Mouse (Mus musculus): ENCODE results near the gene Cyba. TPM values are rescaled to one million over a fixed set of nuclear protein-coding genes. Genes with fewer than 3 reads are reported as not detected.

Cyba gene
- polyA plus RNA-seq, 1 experiment from 2014 or later = 153 TPM

- Histone ChIP-seq H3K4me3 (replicated peaks) (peak overlapping the region; percentile 64; the same call in 1 of the 2 replicates), H3K4me2 (peak overlapping the region; percentile 85), H3K9ac (no peak overlapping the region), H3K36me3 (peaks cover 36% of the 10 kb centered on the region), H3K27ac (0 out of 2 replicates have a peak overlapping the region, but pooled peaks have one; percentile 73), H3K27me3 (peaks cover 13% of the 10 kb centered on the region; the same call in 1 of the 2 replicates), H3K4me1 (replicated peaks) (peaks cover 47% of the 10 kb centered on the region), H3K9me3 (replicated peaks) (0 out of 2 replicates have a peak, but pooled peaks cover 4% of the 10 kb centered on the region)
- WGBS (ENCODE audit: insufficient replicate concordance) = 52% methylated on average over 11 of the region's 11 CpGs
- DNase-seq = no peak
- ATAC-seq (ENCODE audit: low read depth) = peak; percentile 19; the same call in 1 of the 2 replicates
These were observed 657 bp upstream of the Cyba start for GRCm38 (mm10) chr8:122433269-122433905.

- peak overlapping the region; percentile 85 for H3K4me2 ChIP-seq
- H3K4me3 ChIP-seq (replicated peaks) = peak overlapping the region; percentile 64
- 15% methylated on average over 18 of the region's 18 CpGs for WGBS (ENCODE audit: insufficient replicate concordance)
- DNase-seq (no peak), ATAC-seq (ENCODE audit: low read depth) (no peak; the same call in 1 of the 2 replicates)
- peak overlapping the region; percentile 74 for H3K9ac ChIP-seq
- peaks cover 35% of the 10 kb centered on the region for H3K4me1 ChIP-seq (replicated peaks)
- H3K9me3 ChIP-seq (replicated peaks) = 0 out of 2 replicates have a peak, but pooled peaks cover 4% of the 10 kb centered on the region
- peaks cover 13% of the 10 kb centered on the region; the same call in 1 of the 2 replicates for H3K27me3 ChIP-seq
- peak overlapping the region; percentile 73 for H3K27ac ChIP-seq
- peaks cover 28% of the 10 kb centered on the region for H3K36me3 ChIP-seq
These were observed 862 bp downstream of the Cyba start for GRCm38 (mm10) chr8:122431694-122432442.

- H3K4me1 ChIP-seq (replicated peaks) = peaks cover 33% of the 10 kb centered on the region
- peak overlapping the region; percentile 6 for H3K27ac ChIP-seq
- H3K9ac ChIP-seq = no peak overlapping the region
- DNase-seq (no peak), ATAC-seq (ENCODE audit: low read depth) (no peak)
- peaks cover 13% of the 10 kb centered on the region; the same call in 1 of the 2 replicates for H3K27me3 ChIP-seq
- H3K36me3 ChIP-seq = peaks cover 25% of the 10 kb centered on the region
- H3K9me3 ChIP-seq (replicated peaks) = 0 out of 2 replicates have a peak, but pooled peaks cover 4% of the 10 kb centered on the region
- H3K4me2 ChIP-seq = 0 out of 2 replicates have a peak overlapping the region, but pooled peaks have one; percentile 85
- no peak overlapping the region for H3K4me3 ChIP-seq (replicated peaks)
- 56% methylated on average over 3 of the region's 3 CpGs for WGBS (ENCODE audit: insufficient replicate concordance)
These were observed 2.1 kb downstream of the Cyba start for GRCm38 (mm10) chr8:122430646-122431045.

GRCm38 (mm10) chr8:122430058-122430636 is 2.6 kb downstream of the Cyba start:
- no peak overlapping the region for H3K9ac ChIP-seq
- ATAC-seq (ENCODE audit: low read depth) = no peak

GRCm38 (mm10) chr8:122428163-122428562 is 4.6 kb downstream of the Cyba start:
- no peak overlapping the region for H3K4me3 ChIP-seq (replicated peaks)
- DNase-seq = no peak
- 58% methylated on average over 9 of the region's 9 CpGs for WGBS (ENCODE audit: insufficient replicate concordance)
- H3K27ac ChIP-seq = no peak overlapping the region
- H3K9me3 ChIP-seq (replicated peaks) = no peaks in the 10 kb centered on the region
- peaks cover 31% of the 10 kb centered on the region for H3K4me1 ChIP-seq (replicated peaks)
- ATAC-seq (ENCODE audit: low read depth) = no peak
- no peak overlapping the region for H3K9ac ChIP-seq
- H3K27me3 ChIP-seq = peaks cover 13% of the 10 kb centered on the region; the same call in 1 of the 2 replicates
- peaks cover 20% of the 10 kb centered on the region for H3K36me3 ChIP-seq
- no peak overlapping the region for H3K4me2 ChIP-seq

More at GRCm38 (mm10) chr8:122430058-122430636, 2.6 kb downstream of the Cyba start:
- WGBS (ENCODE audit: insufficient replicate concordance) = 44% methylated on average over 10 of the region's 10 CpGs
- Histone ChIP-seq H3K36me3 (peaks cover 24% of the 10 kb centered on the region), H3K9me3 (replicated peaks) (no peaks in the 10 kb centered on the region), H3K4me2 (0 out of 2 replicates have a peak overlapping the region, but pooled peaks have one; percentile 85), H3K27ac (peak overlapping the region; percentile 6; the same call in 1 of the 2 replicates), H3K4me3 (replicated peaks) (no peak overlapping the region), H3K4me1 (replicated peaks) (peaks cover 33% of the 10 kb centered on the region), H3K27me3 (peaks cover 13% of the 10 kb centered on the region; the same call in 1 of the 2 replicates)
- no peak for DNase-seq

GRCm38 (mm10) chr8:122427607-122428006 is 5.1 kb downstream of the Cyba start:
- Histone ChIP-seq H3K27me3 (peaks cover 12% of the 10 kb centered on the region; the same call in 1 of the 2 replicates), H3K36me3 (peaks cover 20% of the 10 kb centered on the region), H3K4me2 (no peak overlapping the region), H3K4me1 (replicated peaks) (peaks cover 25% of the 10 kb centered on the region), H3K9ac (no peak overlapping the region), H3K9me3 (replicated peaks) (no peaks in the 10 kb centered on the region), H3K27ac (no peak overlapping the region), H3K4me3 (replicated peaks) (no peak overlapping the region)
- DNase-seq (no peak), ATAC-seq (ENCODE audit: low read depth) (no peak)
- 89% methylated on average over 7 of the region's 7 CpGs for WGBS (ENCODE audit: insufficient replicate concordance)

GRCm38 (mm10) chr8:122426145-122426544 is 6.6 kb downstream of the Cyba start:
- Histone ChIP-seq H3K27ac (no peak overlapping the region), H3K4me2 (no peak overlapping the region), H3K27me3 (no peaks in the 10 kb centered on the region), H3K4me3 (replicated peaks) (no peak overlapping the region), H3K9ac (no peak overlapping the region), H3K9me3 (replicated peaks) (no peaks in the 10 kb centered on the region), H3K36me3 (peaks cover 20% of the 10 kb centered on the region), H3K4me1 (replicated peaks) (peaks cover 15% of the 10 kb centered on the region)
- 50% methylated on average over 9 of the region's 9 CpGs for WGBS (ENCODE audit: insufficient replicate concordance)
- ATAC-seq (ENCODE audit: low read depth) (no peak), DNase-seq (no peak)

- Histone ChIP-seq H3K27me3 (no peaks in the 10 kb centered on the region), H3K4me3 (replicated peaks) (no peak overlapping the region), H3K9ac (no peak overlapping the region), H3K27ac (no peak overlapping the region), H3K36me3 (peaks cover 24% of the 10 kb centered on the region), H3K4me1 (replicated peaks) (0 out of 2 replicates have a peak, but pooled peaks cover 4% of the 10 kb centered on the region), H3K9me3 (replicated peaks) (no peaks in the 10 kb centered on the region), H3K4me2 (no peak overlapping the region)
- DNase-seq = no peak
- no peak for ATAC-seq (ENCODE audit: low read depth)
- WGBS (ENCODE audit: insufficient replicate concordance) = 57% methylated on average over 5 of the region's 5 CpGs
These were observed 9.1 kb downstream of the Cyba start for GRCm38 (mm10) chr8:122423659-122424058.

GRCm38 (mm10) chr8:122423217-122423616 is 9.5 kb downstream of the Cyba start:
- H3K9ac ChIP-seq = no peak overlapping the region
- no peaks in the 10 kb centered on the region for H3K9me3 ChIP-seq (replicated peaks)
- WGBS (ENCODE audit: insufficient replicate concordance) = 84% methylated on average over 24 of the region's 24 CpGs
- H3K4me1 ChIP-seq (replicated peaks) = 0 out of 2 replicates have a peak, but pooled peaks cover 4% of the 10 kb centered on the region
- ATAC-seq (ENCODE audit: low read depth) (no peak), DNase-seq (no peak)
- peaks cover 29% of the 10 kb centered on the region for H3K36me3 ChIP-seq
- H3K4me3 ChIP-seq (replicated peaks) = no peak overlapping the region
- H3K27ac ChIP-seq = no peak overlapping the region
- H3K4me2 ChIP-seq = no peak overlapping the region
- H3K27me3 ChIP-seq = no peaks in the 10 kb centered on the region

- Histone ChIP-seq H3K27me3 (no peaks in the 10 kb centered on the region), H3K9ac (no peak within 1 kb of the TSS), H3K27ac (no peak within 1 kb of the TSS), H3K4me3 (replicated peaks) (no peak within 1 kb of the TSS), H3K36me3 (peaks cover 39% of the 10 kb centered on the region), H3K9me3 (replicated peaks) (no peaks in the 10 kb centered on the region), H3K4me1 (replicated peaks) (0 out of 2 replicates have a peak, but pooled peaks cover 4% of the 10 kb centered on the region), H3K4me2 (no peak within 1 kb of the TSS)
- no peak for ATAC-seq (ENCODE audit: low read depth)
- 71% methylated on average over 14 of the region's 14 CpGs for WGBS (ENCODE audit: insufficient replicate concordance)
- DNase-seq = no peak
These were observed 11.2 kb downstream of the Cyba start, which contains the start of gene Il17c for GRCm38 (mm10) chr8:122421376-122422070. Gene Il17c (plus strand): TSS chr8:122422020.

Data from liver, embryonic 13.5 days (tissue).